Mouse (Mus musculus) kidney, embryonic 15.5 days (tissue): ENCODE data around the gene Ctla2a. TPM values are rescaled to one million over a fixed set of nuclear protein-coding genes. Genes with fewer than 3 reads are reported as not detected.
"Not testable (repeated sequence)": the region's sequence is repeated elsewhere in the genome, so short reads cannot be mapped to it uniquely, and the experiment has no call there.

ENCODE experiments used
- ATAC-seq: fragments of 200-750 bp; cut with Nextera tagmentation; replicated peaks from 2 replicates; pipeline ENCODE4 v1.8.0; 2017; ENCODE audit warnings: moderate TSS enrichment; ENCODE audit not compliant: low FRiP score
- H3K27ac ChIP-seq: fragments of 300-500 bp; sonication (generic); 2 replicates; pipeline ENCODE4 v1.5.1; 2015; ENCODE audit warnings: mild to moderate bottlenecking, inconsistent platforms
- H3K27me3 ChIP-seq: fragments of 300-500 bp; sonication (generic); 2 replicates; pipeline ENCODE4 v1.6.1; 2015; ENCODE audit warnings: inconsistent platforms
- H3K36me3 ChIP-seq: fragments of 300-500 bp; sonication (generic); 2 replicates; pipeline ENCODE4 v1.6.1; 2015; ENCODE audit warnings: inconsistent platforms
- H3K4me1 ChIP-seq: fragments of 300-500 bp; sonication (generic); 2 replicates; pipeline ENCODE4 v1.6.1; 2015; ENCODE audit warnings: inconsistent platforms
- H3K4me2 ChIP-seq: fragments of 300-500 bp; sonication (generic); 2 replicates; pipeline ENCODE4 v1.6.1; 2015; ENCODE audit warnings: moderate library complexity, mild to moderate bottlenecking, inconsistent platforms
- H3K4me3 ChIP-seq: fragments of 300-500 bp; sonication (generic); replicated peaks from 2 replicates; pipeline ENCODE4 v1.5.1; 2015; ENCODE audit warnings: mild to moderate bottlenecking, inconsistent platforms
- H3K9ac ChIP-seq: fragments of 300-500 bp; sonication (generic); 2 replicates; pipeline ENCODE4 v1.6.1; 2015; ENCODE audit warnings: mild to moderate bottlenecking, inconsistent platforms
- H3K9me3 ChIP-seq: fragments of 300-500 bp; sonication (generic); replicated peaks from 2 replicates; pipeline ENCODE4 v1.6.1; 2016; ENCODE audit warnings: inconsistent platforms
- WGBS: fragments of 180-500 bp; shearing (Covaris S2); methylation state at CpG from one replicate; pipeline ENCODE4 v1.1.7; 2015; ENCODE audit warnings: mixed read lengths; 5-methylcytosine and 5-hydroxymethylcytosine counted together
- polyA plus RNA-seq: library from polyadenylated mRNA; unstranded; fragments of >200 nt; fragmentation: Nextera tagmentation; extraction: Ambion mirVana; gene quantifications from 2 replicates; pipeline ENCODE4 v1.2.1, GENCODE M21; 2015

The Ctla2a gene
- polyA plus RNA-seq = 30.6 and 33.5 TPM in 2 replicates

- Histone ChIP-seq H3K27ac (peak within 1 kb of the TSS; percentile 37; the same call in 1 of the 2 replicates), H3K36me3 (no peaks in the 10 kb centered on the region), H3K9ac (no peak within 1 kb of the TSS), H3K27me3 (no peaks in the 10 kb centered on the region), H3K4me2 (no peak within 1 kb of the TSS), H3K4me3 (no peak within 1 kb of the TSS), H3K4me1 (no peaks in the 10 kb centered on the region), H3K9me3 (no peaks in the 10 kb centered on the region)
- WGBS = 50% methylated on average over 5 of the region's 5 CpGs
- peak; percentile 71 for ATAC-seq
Observed at GRCm38 (mm10) chr13:60936500-60936901, at the start of gene Ctla2a, which contains the start of gene Gm49391. TSS of gene Ctla2a (minus strand) at chr13:60936625. TSS of gene Gm49391 (minus strand) at chr13:60936571.

DNA sequence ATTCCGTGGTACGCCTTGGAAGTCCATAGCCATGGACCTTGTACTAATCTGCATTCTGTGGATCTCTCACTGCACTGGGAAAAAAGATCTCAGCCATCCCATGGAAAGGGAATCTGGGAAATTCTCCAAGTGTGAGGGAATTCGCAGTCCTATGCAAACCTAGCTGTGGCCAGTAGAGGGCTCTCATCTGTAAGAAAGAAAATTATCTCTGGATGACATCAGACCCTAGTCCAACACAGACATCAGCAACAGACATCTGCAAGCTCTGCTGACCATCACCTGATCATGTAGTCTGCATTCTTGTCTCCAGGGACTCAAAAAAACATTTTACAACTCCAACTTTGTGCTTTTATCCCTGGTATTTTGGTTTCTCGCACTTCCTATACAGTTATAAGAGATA, 35.9 kb upstream of the Ctla2a start:
- H3K27ac ChIP-seq, H3K4me1 ChIP-seq, H3K4me2 ChIP-seq, H3K4me3 ChIP-seq, ATAC-seq, H3K36me3 ChIP-seq, H3K9ac ChIP-seq, H3K9me3 ChIP-seq, H3K27me3 ChIP-seq: not testable (repeated sequence)
- 74% methylated on average over 4 of the region's 4 CpGs for WGBS

GRCm38 (mm10) chr13:60963985-60964384, 27.6 kb upstream of the Ctla2a start:
- not testable (repeated sequence) for H3K4me3 ChIP-seq, H3K4me1 ChIP-seq, H3K27me3 ChIP-seq, H3K36me3 ChIP-seq, H3K4me2 ChIP-seq, ATAC-seq, H3K27ac ChIP-seq, H3K9ac ChIP-seq, H3K9me3 ChIP-seq
- WGBS = 47% methylated on average over 5 of the region's 5 CpGs

DNA sequence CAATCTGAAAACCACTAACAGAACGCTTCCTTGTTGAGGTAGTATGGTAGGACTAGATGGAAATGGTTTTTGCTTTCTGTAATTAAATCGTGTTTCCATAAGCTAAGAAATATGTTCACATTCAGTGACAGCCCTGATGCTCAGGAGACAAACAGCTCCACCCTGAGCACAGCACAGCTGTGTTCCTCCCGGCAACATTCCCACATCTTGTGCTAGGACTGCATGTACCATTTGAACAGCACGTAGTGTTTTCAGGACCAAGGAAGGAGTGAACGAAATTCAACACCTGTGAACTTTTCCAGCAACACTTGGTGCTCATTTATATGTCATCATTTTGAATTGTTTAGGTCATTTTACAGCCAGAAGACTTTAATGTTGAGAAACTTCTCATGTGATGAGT, 25.3 kb upstream of the Ctla2a start:
- H3K27me3 ChIP-seq = no peaks in the 10 kb centered on the region
- no peaks in the 10 kb centered on the region for H3K36me3 ChIP-seq
- H3K4me2 ChIP-seq = no peak overlapping the region
- no peak overlapping the region for H3K27ac ChIP-seq
- no peaks in the 10 kb centered on the region for H3K9me3 ChIP-seq
- WGBS = 72% methylated on average over 5 of the region's 5 CpGs
- ATAC-seq = no peak
- no peaks in the 10 kb centered on the region for H3K4me1 ChIP-seq
- H3K4me3 ChIP-seq = no peak overlapping the region
- no peak overlapping the region for H3K9ac ChIP-seq

- 80% methylated on average over 3 of the region's 3 CpGs for WGBS
- H3K4me2 ChIP-seq, H3K27ac ChIP-seq, H3K27me3 ChIP-seq, H3K9me3 ChIP-seq, H3K4me1 ChIP-seq, H3K4me3 ChIP-seq, ATAC-seq, H3K9ac ChIP-seq, H3K36me3 ChIP-seq: not testable (repeated sequence)
Observed at GRCm38 (mm10) chr13:60941884-60942283, 5.5 kb upstream of the Ctla2a start, which contains the start of gene Tpbpa. TSS of gene Tpbpa (minus strand) at chr13:60941984.

- not testable (repeated sequence) for H3K4me2 ChIP-seq, H3K27me3 ChIP-seq, H3K4me1 ChIP-seq, H3K4me3 ChIP-seq, H3K36me3 ChIP-seq, ATAC-seq, H3K9me3 ChIP-seq, H3K27ac ChIP-seq, H3K9ac ChIP-seq
- WGBS = 61% methylated on average over 2 of the region's 2 CpGs
Observed at GRCm38 (mm10) chr13:60935490-60935889, 935 bp downstream of the Ctla2a start, which contains the start of gene Gm49393. TSS of gene Gm49393 (minus strand) at chr13:60935590.

- not testable (repeated sequence) for H3K27ac ChIP-seq, H3K27me3 ChIP-seq, H3K9ac ChIP-seq, ATAC-seq, H3K36me3 ChIP-seq, H3K4me3 ChIP-seq, H3K4me2 ChIP-seq, H3K9me3 ChIP-seq, H3K4me1 ChIP-seq
- 94% methylated on average over 2 of the region's 2 CpGs for WGBS
Observed at GRCm38 (mm10) chr13:60904780-60905179, 31.6 kb downstream of the Ctla2a start, which contains the start of gene Tpbpb. TSS of gene Tpbpb (minus strand) at chr13:60904880.

DNA sequence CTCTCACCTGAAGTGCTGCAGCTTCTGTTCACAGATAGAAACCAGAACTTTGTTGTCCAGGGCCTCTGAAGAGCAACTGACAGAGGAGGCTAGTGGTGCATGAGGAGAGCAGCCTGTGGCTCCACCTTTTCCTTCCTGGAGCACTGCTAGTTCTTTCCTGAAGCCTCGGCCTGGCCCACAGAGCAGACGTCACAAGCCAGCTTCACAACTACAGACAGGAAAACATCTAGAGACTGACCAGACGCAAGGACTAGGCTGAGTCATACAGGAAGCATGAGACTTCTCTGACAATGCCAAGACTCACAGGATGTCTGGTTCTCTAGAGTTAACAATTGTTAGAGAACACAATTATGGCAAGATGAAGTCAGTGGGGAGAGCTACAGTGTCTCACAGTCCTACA, 39.1 kb downstream of the Ctla2a start, which contains the start of gene Ctla2b:
Gene Ctla2b, minus strand, starts transcription at position 120 of the 400 bp plus-strand sequence.
- ATAC-seq = peak; percentile 64

DNA sequence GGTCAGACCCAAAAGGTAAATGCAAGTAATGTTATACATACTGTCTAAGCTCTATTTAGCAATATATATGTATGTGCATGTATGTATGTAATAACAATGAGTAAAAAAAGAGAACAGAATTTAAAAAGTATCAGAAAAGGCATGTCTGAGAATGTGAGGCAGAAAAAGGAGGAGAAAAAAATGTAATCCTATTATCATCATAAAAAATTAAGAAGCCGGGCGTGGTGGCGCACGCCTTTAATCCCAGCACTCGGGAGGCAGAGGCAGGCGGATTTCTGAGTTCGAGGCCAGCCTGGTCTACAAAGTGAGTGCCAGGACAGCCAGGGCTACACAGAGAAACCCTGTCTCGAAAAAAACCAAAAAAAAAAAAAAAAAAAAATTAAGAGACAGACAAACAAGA, 39.6 kb downstream of the Ctla2a start, which contains the start of gene Gm49392:
Gene Gm49392, minus strand, starts transcription at position 101 of the 400 bp plus-strand sequence.
- H3K4me1 ChIP-seq, H3K27me3 ChIP-seq, H3K9ac ChIP-seq, H3K4me2 ChIP-seq, H3K27ac ChIP-seq, H3K36me3 ChIP-seq, ATAC-seq, H3K9me3 ChIP-seq, H3K4me3 ChIP-seq: not testable (repeated sequence)
- 85% methylated on average over 8 of the region's 8 CpGs for WGBS

More for the DNA sequence above, 39.1 kb downstream of the Ctla2a start, which contains the start of gene Ctla2b:
- Histone ChIP-seq H3K9ac (no peak within 1 kb of the TSS), H3K4me2 (no peak within 1 kb of the TSS), H3K4me1 (no peaks in the 10 kb centered on the region), H3K36me3 (no peaks in the 10 kb centered on the region), H3K9me3 (no peaks in the 10 kb centered on the region), H3K4me3 (no peak within 1 kb of the TSS), H3K27ac (no peak within 1 kb of the TSS), H3K27me3 (no peaks in the 10 kb centered on the region)
- 66% methylated on average over 3 of the region's 3 CpGs for WGBS

DNA sequence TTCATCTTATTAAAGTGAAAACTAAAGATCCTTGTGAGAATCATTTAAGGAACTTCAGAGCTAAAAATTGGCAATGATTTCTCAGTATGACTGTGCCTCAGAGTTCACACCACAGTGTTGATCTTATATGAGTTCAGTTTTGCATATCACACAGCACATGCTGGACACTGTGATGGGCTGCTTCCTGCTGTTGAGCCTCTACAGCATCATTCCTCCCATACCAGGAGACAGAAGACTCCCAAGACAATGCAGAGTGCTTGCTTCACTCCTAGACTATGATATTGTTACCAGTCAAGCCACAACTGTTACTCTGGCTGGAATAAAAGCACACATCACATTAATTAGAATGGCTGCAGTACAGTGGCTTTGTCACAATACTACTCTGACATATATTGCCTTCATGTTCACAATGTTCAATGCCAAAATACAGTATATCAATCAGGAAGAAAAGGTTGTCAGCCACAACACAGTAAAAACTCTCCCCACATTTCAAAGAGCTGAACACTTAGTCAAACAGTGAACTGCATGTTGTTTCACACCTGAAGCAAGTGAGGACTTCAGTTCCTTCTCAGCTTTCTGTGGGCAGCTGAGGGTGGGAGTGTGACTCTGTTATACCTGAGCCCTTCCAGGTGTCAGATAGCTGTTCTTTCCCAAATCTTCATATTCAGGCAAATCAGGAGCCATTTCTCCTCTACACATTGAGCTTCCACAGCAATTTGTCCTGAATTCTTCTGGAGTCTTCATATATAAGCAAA, 40.8 kb downstream of the Ctla2a start:
- Histone ChIP-seq H3K27me3 (no peaks in the 10 kb centered on the region), H3K4me2 (no peak overlapping the region), H3K4me3 (no peak overlapping the region), H3K36me3 (no peaks in the 10 kb centered on the region), H3K4me1 (no peaks in the 10 kb centered on the region), H3K9me3 (no peaks in the 10 kb centered on the region), H3K9ac (no peak overlapping the region), H3K27ac (no peak overlapping the region)
- no peak for ATAC-seq

DNA sequence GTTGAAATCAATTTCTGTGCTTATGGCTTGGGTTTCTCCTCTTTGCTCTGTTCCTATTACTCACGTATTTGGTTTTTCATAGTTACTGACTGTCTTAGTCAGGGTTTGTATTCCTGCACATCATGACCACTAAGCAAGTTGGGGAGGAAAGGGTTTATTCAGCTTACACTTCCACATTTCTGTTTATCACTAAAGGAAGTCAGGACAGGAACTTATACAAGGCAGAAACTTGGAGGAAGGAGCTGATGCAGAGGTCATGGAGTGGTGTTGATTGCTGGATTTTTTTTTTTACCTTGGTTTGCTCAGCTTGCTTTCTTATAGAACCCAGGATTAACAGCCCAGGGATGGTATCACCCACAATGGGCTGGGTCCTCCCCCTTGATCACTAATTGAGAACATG, 44.1 kb downstream of the Ctla2a start:
- Histone ChIP-seq H3K4me3 (no peak overlapping the region), H3K9me3 (no peaks in the 10 kb centered on the region), H3K27me3 (no peaks in the 10 kb centered on the region), H3K27ac (no peak overlapping the region), H3K9ac (no peak overlapping the region), H3K4me1 (no peaks in the 10 kb centered on the region), H3K36me3 (no peaks in the 10 kb centered on the region), H3K4me2 (no peak overlapping the region)
- ATAC-seq = no peak
- 94% methylated on average over 1 of the region's 1 CpGs for WGBS
